Mouse (Mus musculus): ENCODE measurements around the gene Emilin2. TPM values are rescaled to one million over a fixed set of nuclear protein-coding genes. Genes with fewer than 3 reads are reported as not detected.
A peak's percentile ranks its signal among the peaks of the same experiment; 100 is the strongest.

Gene Emilin2
- polyA plus RNA-seq, 2 experiments, result 17.3 to 24.1 TPM

DNA sequence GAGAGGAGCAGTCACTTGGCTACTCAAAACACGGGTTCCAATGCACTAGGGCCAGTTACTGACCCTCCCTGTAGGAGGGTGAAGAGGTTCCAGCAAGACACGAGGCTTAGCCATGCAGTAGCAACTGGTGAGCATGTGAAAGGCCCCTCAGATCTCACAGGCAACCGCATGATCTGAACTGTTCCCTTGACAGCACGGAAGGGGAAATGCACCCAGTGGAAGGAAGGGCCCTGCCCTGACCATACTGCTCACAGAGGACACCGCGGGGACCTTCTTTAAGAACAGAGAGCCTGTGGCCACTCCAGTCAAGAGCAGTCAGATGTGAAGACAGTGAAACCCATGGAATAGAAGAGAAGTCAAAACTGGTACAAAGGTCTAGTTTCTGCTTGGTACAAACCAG is 48.6 kb downstream of the Emilin2 start:
- Histone ChIP-seq H3K27ac (peak overlapping the region; percentile 84), H3K27me3 (ENCODE audit: control insufficient read depth, insufficient read depth, low read length) (no peaks in the 10 kb centered on the region), H3K9me3 (ENCODE audit: control insufficient read depth, low read length) (no peaks in the 10 kb centered on the region), H3K36me3 (replicated peaks; ENCODE audit: control insufficient read depth, insufficient read depth, low read depth) (no peaks in the 10 kb centered on the region; the same call in 1 of the 2 replicates), H3K9ac (replicated peaks) (peak overlapping the region; percentile 59), H3K4me2 (ENCODE audit: low read depth) (peak overlapping the region; percentile 33), H3K4me1 (replicated peaks; ENCODE audit: control insufficient read depth in 2 of 2, insufficient read depth in 2 of 2, low read length in 1 of 2) (peaks cover 92 to 93% of the 10 kb centered on the region in 2 experiments), H3K4me3 (ENCODE audit: insufficient read depth in 1 of 2, low read depth in 2 of 2, low read length in 2 of 2) (no peak overlapping the region)
- DNase-seq (ENCODE audit: low read depth in 3 of 3, low spot score in 3 of 3) (no peak), ATAC-seq (ENCODE audit: insufficient read depth) (no peak)
- 8% methylated on average over 6 of the region's 6 CpGs for WGBS (ENCODE audit: insufficient replicate concordance)
- no peak for TF ChIP-seq EP300 (IDR thresholded peaks at IDR 0.05; ENCODE audit: low read depth)
- no peak for TF ChIP-seq CTCF (IDR thresholded peaks at IDR 0.05; ENCODE audit: low read depth)

- H3K9ac ChIP-seq (replicated peaks), result peak overlapping the region; percentile 27; the same call in 1 of the 2 replicates
- no peaks in the 10 kb centered on the region for H3K27me3 ChIP-seq (ENCODE audit: control insufficient read depth, insufficient read depth, low read length)
- ATAC-seq (ENCODE audit: insufficient read depth), result no peak
- H3K4me3 ChIP-seq (ENCODE audit: insufficient read depth in 1 of 2, low read depth in 2 of 2, low read length in 2 of 2), result no peak overlapping the region
- peak; percentile 71 for TF ChIP-seq CTCF (IDR thresholded peaks at IDR 0.05; ENCODE audit: low read depth)
- TF ChIP-seq EP300 (IDR thresholded peaks at IDR 0.05; ENCODE audit: low read depth), result no peak
- H3K27ac ChIP-seq, result peak overlapping the region; percentile 61
- no peaks in the 10 kb centered on the region for H3K9me3 ChIP-seq (ENCODE audit: control insufficient read depth, low read length)
- no peak for DNase-seq (ENCODE audit: low read depth in 3 of 3, low spot score in 3 of 3)
- WGBS (ENCODE audit: insufficient replicate concordance), result 41% methylated on average over 3 of the region's 3 CpGs
- H3K36me3 ChIP-seq (replicated peaks; ENCODE audit: control insufficient read depth, insufficient read depth, low read depth), result peaks cover 7% of the 10 kb centered on the region
- peaks cover 89 to 95% of the 10 kb centered on the region in 2 experiments for H3K4me1 ChIP-seq (replicated peaks; ENCODE audit: control insufficient read depth in 2 of 2, insufficient read depth in 2 of 2, low read length in 1 of 2)
- H3K4me2 ChIP-seq (ENCODE audit: low read depth), result peak overlapping the region; percentile 71
Observed at GRCm38 (mm10) chr17:71260658-71261057, 51.1 kb downstream of the Emilin2 start.

- Histone ChIP-seq H3K4me3 (ENCODE audit: insufficient read depth in 1 of 2, low read depth in 2 of 2, low read length in 2 of 2) (peak overlapping the region in 1 of 2 experiments; percentile 30; a peak in 2 of 4 replicates), H3K36me3 (replicated peaks; ENCODE audit: control insufficient read depth, insufficient read depth, low read depth) (peaks cover 13% of the 10 kb centered on the region), H3K4me1 (replicated peaks; ENCODE audit: control insufficient read depth in 2 of 2, insufficient read depth in 2 of 2, low read length in 1 of 2) (peaks cover 80 to 92% of the 10 kb centered on the region in 2 experiments), H3K9ac (replicated peaks) (peak overlapping the region; percentile 65), H3K9me3 (ENCODE audit: control insufficient read depth, low read length) (no peaks in the 10 kb centered on the region), H3K4me2 (ENCODE audit: low read depth) (peak overlapping the region; percentile 71), H3K27ac (peak overlapping the region; percentile 61), H3K27me3 (ENCODE audit: control insufficient read depth, insufficient read depth, low read length) (no peaks in the 10 kb centered on the region)
- DNase-seq (ENCODE audit: low read depth in 3 of 3, low spot score in 3 of 3) (peak in 1 of 3 experiments; percentile 76), ATAC-seq (ENCODE audit: insufficient read depth) (peak; percentile 85)
- WGBS (ENCODE audit: insufficient replicate concordance), result 18% methylated on average over 11 of the region's 11 CpGs
- TF ChIP-seq EP300 (IDR thresholded peaks at IDR 0.05; ENCODE audit: low read depth), result no peak
- TF ChIP-seq CTCF (IDR thresholded peaks at IDR 0.05; ENCODE audit: low read depth), result no peak
Observed at GRCm38 (mm10) chr17:71259727-71260126, 52.1 kb downstream of the Emilin2 start.

DNA sequence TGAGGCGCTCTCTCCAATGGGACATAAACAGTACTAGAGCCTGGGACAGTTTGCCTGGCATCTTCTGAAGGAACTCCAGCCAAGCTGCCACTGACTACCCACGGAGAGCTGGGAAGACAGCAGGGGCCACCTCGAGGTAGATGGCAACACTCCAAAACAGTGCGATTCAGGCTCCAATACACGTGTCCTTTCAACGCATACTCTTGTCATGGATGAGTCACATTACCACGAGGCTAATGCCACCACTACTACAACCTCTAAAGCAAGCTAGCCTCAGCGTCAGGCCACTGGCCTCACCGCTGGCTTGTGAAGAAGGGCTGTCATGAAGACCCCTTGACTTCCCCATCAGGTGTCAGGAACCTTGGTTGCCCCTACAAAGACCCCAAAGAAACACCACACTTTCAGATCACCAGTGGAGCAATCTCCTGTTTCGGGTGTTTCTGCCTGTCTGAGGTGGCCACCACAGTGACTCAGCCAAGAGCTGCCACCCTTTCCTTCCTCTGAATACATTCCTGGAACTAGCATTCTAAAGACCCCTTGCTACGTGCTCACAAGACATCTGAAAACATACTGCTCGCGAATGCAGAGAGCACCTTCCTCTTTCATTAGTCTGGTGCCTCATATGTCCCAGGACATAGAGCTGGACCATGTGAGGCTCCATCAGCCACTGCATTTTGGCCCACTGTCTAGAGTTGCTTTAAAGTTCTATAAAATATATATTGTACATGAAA is 54.8 kb downstream of the Emilin2 start:
- 41% methylated on average over 13 of the region's 13 CpGs for WGBS (ENCODE audit: insufficient replicate concordance)
- Histone ChIP-seq H3K4me3 (ENCODE audit: insufficient read depth in 1 of 2, low read depth in 2 of 2, low read length in 2 of 2) (no peak overlapping the region), H3K36me3 (replicated peaks; ENCODE audit: control insufficient read depth, insufficient read depth, low read depth) (peaks cover 32% of the 10 kb centered on the region), H3K9ac (replicated peaks) (peak overlapping the region; percentile 35), H3K27ac (peak overlapping the region; percentile 75), H3K4me2 (ENCODE audit: low read depth) (no peak overlapping the region), H3K9me3 (ENCODE audit: control insufficient read depth, low read length) (no peaks in the 10 kb centered on the region), H3K27me3 (ENCODE audit: control insufficient read depth, insufficient read depth, low read length) (no peaks in the 10 kb centered on the region), H3K4me1 (replicated peaks; ENCODE audit: control insufficient read depth in 2 of 2, insufficient read depth in 2 of 2, low read length in 1 of 2) (peaks cover 53 to 70% of the 10 kb centered on the region in 2 experiments)
- DNase-seq (ENCODE audit: low read depth in 3 of 3, low spot score in 3 of 3) (no peak), ATAC-seq (ENCODE audit: insufficient read depth) (no peak)
- TF ChIP-seq EP300 (IDR thresholded peaks at IDR 0.05; ENCODE audit: low read depth) (no peak), CTCF (IDR thresholded peaks at IDR 0.05; ENCODE audit: low read depth) (no peak)

DNA sequence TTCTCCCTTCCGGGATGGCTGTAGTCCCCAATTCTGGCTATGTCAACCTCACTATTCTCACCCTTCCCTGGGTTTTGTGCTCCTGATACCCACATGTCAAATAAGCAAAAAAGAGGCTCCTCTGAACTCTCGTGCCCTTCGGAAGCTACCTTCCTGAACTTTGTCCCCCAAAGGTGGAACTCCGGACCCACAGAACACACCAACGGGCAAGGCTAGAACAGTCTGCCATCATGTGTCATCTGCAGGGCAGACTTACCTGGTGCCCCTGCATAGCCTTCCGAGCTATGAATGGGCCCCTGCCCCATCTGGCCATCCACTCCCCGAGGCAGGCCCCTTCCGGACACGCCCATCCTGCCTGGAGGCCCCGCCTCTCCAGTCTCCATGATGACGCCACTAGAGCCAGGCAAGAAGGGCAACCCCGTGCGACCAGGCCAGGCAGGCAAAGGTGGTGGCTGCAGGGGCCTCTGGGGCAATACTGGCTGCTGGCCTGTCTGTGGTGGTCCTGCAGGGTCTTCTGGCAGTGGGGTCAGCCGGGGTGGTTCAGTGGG is 55.6 kb downstream of the Emilin2 start:
- no peak for DNase-seq (ENCODE audit: low read depth in 3 of 3, low spot score in 3 of 3)
- peaks cover 46 to 65% of the 10 kb centered on the region in 2 experiments for H3K4me1 ChIP-seq (replicated peaks; ENCODE audit: control insufficient read depth in 2 of 2, insufficient read depth in 2 of 2, low read length in 1 of 2)
- H3K4me2 ChIP-seq (ENCODE audit: low read depth), result no peak overlapping the region
- no peaks in the 10 kb centered on the region for H3K27me3 ChIP-seq (ENCODE audit: control insufficient read depth, insufficient read depth, low read length)
- peak overlapping the region; percentile 23; the same call in 1 of the 2 replicates for H3K9ac ChIP-seq (replicated peaks)
- no peak for TF ChIP-seq CTCF (IDR thresholded peaks at IDR 0.05; ENCODE audit: low read depth)
- no peak overlapping the region for H3K4me3 ChIP-seq (ENCODE audit: insufficient read depth in 1 of 2, low read depth in 2 of 2, low read length in 2 of 2)
- 51% methylated on average over 14 of the region's 14 CpGs for WGBS (ENCODE audit: insufficient replicate concordance)
- ATAC-seq (ENCODE audit: insufficient read depth), result peak; percentile 19; the same call in 1 of the 2 replicates
- H3K9me3 ChIP-seq (ENCODE audit: control insufficient read depth, low read length), result no peaks in the 10 kb centered on the region
- H3K27ac ChIP-seq, result peak overlapping the region; percentile 75
- H3K36me3 ChIP-seq (replicated peaks; ENCODE audit: control insufficient read depth, insufficient read depth, low read depth), result peaks cover 40% of the 10 kb centered on the region
